Mouse (Mus musculus): ENCODE results near the gene Pawr. TPM values are rescaled to one million over a fixed set of nuclear protein-coding genes. Genes with fewer than 3 reads are reported as not detected.

Gene Pawr
- polyA plus RNA-seq, 1 experiment from 2014 or later, result 7.1 TPM

DNA sequence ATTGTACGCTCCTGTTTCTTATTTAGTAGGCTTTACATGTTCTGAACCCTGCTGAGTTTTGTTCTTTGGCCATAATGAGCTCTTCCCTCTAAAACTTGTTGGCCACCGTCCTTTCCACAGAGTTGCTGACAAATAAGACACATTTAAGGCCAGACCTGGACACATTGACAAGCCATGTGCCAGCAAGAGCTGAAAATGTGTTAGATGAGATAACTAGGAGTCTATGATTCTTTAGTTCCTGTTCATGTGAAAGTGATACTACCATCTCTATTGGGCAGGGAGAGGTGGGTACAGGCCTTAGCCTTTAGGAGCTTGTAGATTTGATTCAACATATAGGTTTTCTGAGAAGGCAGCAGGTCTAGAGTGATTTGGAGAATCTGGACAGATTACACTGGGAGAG lies 129.9 kb downstream of the Pawr start:
- 79% methylated on average over 2 of the region's 2 CpGs for WGBS
- no peak overlapping the region for H3K4me3 ChIP-seq (ENCODE audit: low read depth, low read length)
- no peaks in the 10 kb centered on the region for H3K27me3 ChIP-seq (replicated peaks; ENCODE audit: control insufficient read depth, insufficient read depth, low read length)
- ATAC-seq (ENCODE audit: low read depth), result no peak
- H3K9me3 ChIP-seq (ENCODE audit: control insufficient read depth, low read length), result no peaks in the 10 kb centered on the region
- no peak for DNase-seq (ENCODE audit: low spot score)
- no peak overlapping the region for H3K27ac ChIP-seq (replicated peaks; ENCODE audit: low read depth, low read length)
- H3K36me3 ChIP-seq (ENCODE audit: control insufficient read depth, insufficient read depth, low read length), result no peaks in the 10 kb centered on the region
- H3K9ac ChIP-seq (ENCODE audit: low read depth, low read length), result no peak overlapping the region
- H3K4me1 ChIP-seq (ENCODE audit: control insufficient read depth, insufficient read depth, low read length), result no peaks in the 10 kb centered on the region
- H3K4me2 ChIP-seq (ENCODE audit: low read depth, low read length), result no peak overlapping the region

Small RNA genes within 50 kb of the gene (microRNA-seq; reads per million reads assigned to microRNA genes)
- gene Gm25591 (ENCODE audit: borderline number of aligned reads), result not detected

Other genes starting within 250 kb of the Pawr start
- 71.9 and 74.5 TPM in 2 replicates for gene Ppp1r12a, start 169.9 kb upstream of the Pawr start, polyA plus RNA-seq (2014; fragmentation: Nextera tagmentation; extraction: Ambion mirVana)

All from embryonic facial prominence, embryonic 14.5 days (tissue).